Mouse (Mus musculus) MEL (cell line): ENCODE measurements at regions not wholly inside any gene's neighbourhood (a gene's known extent, or its start where the extent isn't known, plus 50 kb on each side); places are given as distances from the start of the nearest gene placed in this dataset.
A peak's percentile ranks its signal among the peaks of the same experiment; 100 is the strongest.

Source experiments
- DNase-seq: peaks from one replicate; pipeline ENCODE4 v3.0.0; 2011; ENCODE audit warnings: low read depth, low spot score
- H3K27ac ChIP-seq: 2 replicates; pipeline ENCODE4 v1.5.1; 2012; ENCODE audit warnings: low read depth, mild to moderate bottlenecking, control low read depth, low read length, moderate library complexity; ENCODE audit not compliant: control insufficient read depth
- H3K27me3 ChIP-seq, 2 experiments: fragments of 150-350 bp in 1 of 2; sonication (generic) in 1 of 2; 2 replicates each; pipeline ENCODE4 v1.6.1; 2012; ENCODE audit warnings: low read length in 2 of 2, mild to moderate bottlenecking in 2 of 2, improper control_type of control experiment in 1 of 2, moderate library complexity in 1 of 2; ENCODE audit not compliant: insufficient read depth in 2 of 2, control insufficient read depth in 1 of 2
- H3K36me3 ChIP-seq, 2 experiments: 2 replicates each; pipeline ENCODE4 v1.6.1; 2012 to 2014; ENCODE audit warnings: low read length in 2 of 2, improper control_type of control experiment in 1 of 2, inconsistent platforms in 1 of 2, mild to moderate bottlenecking in 1 of 2; ENCODE audit not compliant: insufficient read depth in 2 of 2, control insufficient read depth in 1 of 2
- H3K4me1 ChIP-seq, 2 experiments: fragments of 150-350 bp in 1 of 2; sonication (generic) in 1 of 2; 2 replicates each; pipeline ENCODE4 v1.6.1; 2012; ENCODE audit warnings: low read length in 2 of 2, improper control_type of control experiment in 1 of 2, mild to moderate bottlenecking in 1 of 2; ENCODE audit not compliant: insufficient read depth in 2 of 2, control insufficient read depth in 1 of 2
- H3K4me3 ChIP-seq, 2 experiments: fragments of 150-350 bp in 1 of 2; sonication (generic) in 1 of 2; 2 replicates each; pipeline ENCODE4 v1.5.1; 2012; ENCODE audit warnings: low read depth in 2 of 2, low read length in 2 of 2, mild to moderate bottlenecking in 2 of 2, moderate library complexity in 2 of 2, control low read depth in 1 of 2, improper control_type of control experiment in 1 of 2; ENCODE audit not compliant: control insufficient read depth in 1 of 2, insufficient read depth in 1 of 2
- H3K79me2 ChIP-seq: 2 replicates; pipeline ENCODE4 v1.6.1; 2012; ENCODE audit warnings: mild to moderate bottlenecking, low read length, moderate library complexity; ENCODE audit not compliant: control insufficient read depth, poor library complexity, insufficient read depth
- H3K9ac ChIP-seq: 2 replicates; pipeline ENCODE4 v1.6.1; 2012; ENCODE audit warnings: low read depth, mild to moderate bottlenecking, control low read depth, low read length, moderate library complexity; ENCODE audit not compliant: control insufficient read depth, poor library complexity, severe bottlenecking
- H3K9me3 ChIP-seq: fragments of 150-350 bp; sonication (generic); replicated peaks from 2 replicates; pipeline ENCODE4 v1.6.1; 2012; ENCODE audit warnings: mild to moderate bottlenecking, low read length, improper control_type of control experiment, moderate library complexity; ENCODE audit not compliant: insufficient read depth
- BHLHE40 ChIP-seq: IDR thresholded peaks from 2 replicates; pipeline ENCODE4 v1.6.1; 2012; ENCODE audit warnings: low read depth, mild to moderate bottlenecking, inconsistent platforms, low read length, improper control_type of control experiment, borderline replicate concordance
- CHD2 ChIP-seq: IDR thresholded peaks from 2 replicates; pipeline ENCODE4 v1.6.1; 2011; ENCODE audit warnings: low read length, improper control_type of control experiment
- EP300 ChIP-seq, 2 experiments: IDR thresholded peaks; 2 replicates each; pipeline ENCODE4 v1.6.1; 2011; ENCODE audit warnings: improper control_type of control experiment in 2 of 2, low read length in 2 of 2, low read depth in 1 of 2, mild to moderate bottlenecking in 1 of 2
- ETS1 ChIP-seq: IDR thresholded peaks from 2 replicates; pipeline ENCODE4 v1.6.1; 2012; ENCODE audit warnings: low read depth, mild to moderate bottlenecking, inconsistent platforms, low read length, improper control_type of control experiment, moderate library complexity
- GATA1 ChIP-seq: IDR thresholded peaks from 2 replicates; pipeline ENCODE4 v1.6.1; 2011; ENCODE audit warnings: low read depth, low read length, improper control_type of control experiment
- JUND ChIP-seq: IDR thresholded peaks from 2 replicates; pipeline ENCODE4 v1.6.1; 2011; ENCODE audit warnings: low read depth, mild to moderate bottlenecking, improper control_type of control experiment, low read length
- MAFK ChIP-seq: IDR thresholded peaks from 2 replicates; pipeline ENCODE4 v1.6.1; 2011; ENCODE audit warnings: low read depth, mild to moderate bottlenecking, low read length, improper control_type of control experiment, borderline replicate concordance
- MAX ChIP-seq: IDR thresholded peaks from 2 replicates; pipeline ENCODE4 v1.6.1; 2011; ENCODE audit warnings: low read length, improper control_type of control experiment
- MAZ ChIP-seq: IDR thresholded peaks from 2 replicates; pipeline ENCODE4 v1.6.1; 2012; ENCODE audit warnings: low read depth, mild to moderate bottlenecking, inconsistent platforms, low read length, improper control_type of control experiment
- TBP ChIP-seq: IDR thresholded peaks from 2 replicates; pipeline ENCODE4 v1.8.0; 2011; ENCODE audit warnings: low read depth, low read length, improper control_type of control experiment
- TCF12 ChIP-seq: IDR thresholded peaks from 2 replicates; pipeline ENCODE4 v1.6.1; 2014; ENCODE audit warnings: low read depth, mild to moderate bottlenecking, inconsistent platforms, low read length, improper control_type of control experiment, moderate library complexity
- UBTF ChIP-seq: IDR thresholded peaks from 2 replicates; pipeline ENCODE4 v1.6.1; 2012; ENCODE audit warnings: low read depth, mild to moderate bottlenecking, inconsistent platforms, low read length, improper control_type of control experiment, moderate library complexity, borderline replicate concordance; ENCODE audit not compliant: insufficient read depth
- USF2 ChIP-seq, 2 experiments: IDR thresholded peaks; 2 replicates each; pipeline ENCODE4 v1.6.1; 2011 to 2012; ENCODE audit warnings: improper control_type of control experiment in 2 of 2, low read length in 2 of 2, borderline replicate concordance in 1 of 2, inconsistent platforms in 1 of 2, low read depth in 1 of 2, mild to moderate bottlenecking in 1 of 2; ENCODE audit not compliant: insufficient read depth in 1 of 2
- ZC3H11A ChIP-seq: IDR thresholded peaks from 2 replicates; pipeline ENCODE4 v1.6.1; 2012; ENCODE audit warnings: low read depth, mild to moderate bottlenecking, inconsistent platforms, low read length, improper control_type of control experiment
- ZKSCAN1 ChIP-seq: IDR thresholded peaks from 2 replicates; pipeline ENCODE4 v1.6.1; 2012; ENCODE audit warnings: low read depth, mild to moderate bottlenecking, inconsistent platforms, low read length, improper control_type of control experiment, moderate library complexity
- ZNF384 ChIP-seq: IDR thresholded peaks from 2 replicates; pipeline ENCODE4 v1.6.1; 2012; ENCODE audit warnings: low read depth, mild to moderate bottlenecking, inconsistent platforms, low read length, improper control_type of control experiment

DNA sequence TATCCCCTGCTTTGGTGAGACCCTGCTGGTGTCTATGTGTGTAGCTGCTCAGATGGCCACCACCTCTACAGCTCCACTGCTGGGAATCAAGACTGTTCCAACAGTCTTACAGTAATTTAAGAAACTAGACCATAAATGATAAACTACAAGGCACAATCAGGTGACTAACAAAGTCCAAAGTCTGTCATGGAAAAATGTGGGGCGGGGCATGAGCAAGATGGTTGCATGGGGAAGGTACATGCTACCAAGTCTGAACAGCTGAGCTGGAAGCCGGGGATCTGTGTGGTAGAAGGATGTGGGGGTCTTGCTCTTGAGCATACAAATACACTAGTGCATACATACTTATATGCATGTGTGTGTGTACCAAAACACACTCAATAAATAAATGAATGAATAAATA lies 278.8 kb upstream of the Sox2 start:
- Histone ChIP-seq H3K9me3 (no peaks in the 10 kb centered on the region), H3K27me3 (peaks cover 0 to 1% of the 10 kb centered on the region in 2 experiments; a peak in 2 of 4 replicates), H3K79me2 (no peaks in the 10 kb centered on the region), H3K36me3 (no peaks in the 10 kb centered on the region), H3K9ac (no peak overlapping the region), H3K27ac (no peak overlapping the region), H3K4me3 (no peak overlapping the region), H3K4me1 (no peaks in the 10 kb centered on the region)
- TF ChIP-seq ZNF384 (no peak), UBTF (no peak), CHD2 (no peak), JUND (no peak), USF2 (IDR thresholded peaks at IDR 0.05; ENCODE audit: borderline replicate concordance in 1 of 2, insufficient read depth in 1 of 2, low read depth in 1 of 2, low read length in 2 of 2) (no peak)
- no peak for DNase-seq

GRCm38 (mm10) chr3:34338100-34338499 lies 257.0 kb upstream of the Dnajc19 start:
- Histone ChIP-seq H3K27me3 (no peaks in the 10 kb centered on the region; a peak in 1 of 4 replicates), H3K9ac (no peak overlapping the region), H3K36me3 (no peaks in the 10 kb centered on the region), H3K9me3 (no peaks in the 10 kb centered on the region), H3K4me3 (no peak overlapping the region), H3K4me1 (no peaks in the 10 kb centered on the region), H3K79me2 (no peaks in the 10 kb centered on the region), H3K27ac (no peak overlapping the region)
- peak; percentile 24 for DNase-seq
- TF ChIP-seq ZNF384 (peak; percentile 87), MAFK (no peak), BHLHE40 (peak; percentile 52; the same call in 1 of the 2 replicates), EP300 (IDR thresholded peaks at IDR 0.05; ENCODE audit: low read depth in 1 of 2, low read length in 2 of 2) (peak; percentile 35 to 72; a peak in 1 of 4 replicates), ETS1 (peak; percentile 76), MAX (no peak), GATA1 (peak; percentile 65), TCF12 (peak; percentile 84; the same call in 1 of the 2 replicates)

DNA sequence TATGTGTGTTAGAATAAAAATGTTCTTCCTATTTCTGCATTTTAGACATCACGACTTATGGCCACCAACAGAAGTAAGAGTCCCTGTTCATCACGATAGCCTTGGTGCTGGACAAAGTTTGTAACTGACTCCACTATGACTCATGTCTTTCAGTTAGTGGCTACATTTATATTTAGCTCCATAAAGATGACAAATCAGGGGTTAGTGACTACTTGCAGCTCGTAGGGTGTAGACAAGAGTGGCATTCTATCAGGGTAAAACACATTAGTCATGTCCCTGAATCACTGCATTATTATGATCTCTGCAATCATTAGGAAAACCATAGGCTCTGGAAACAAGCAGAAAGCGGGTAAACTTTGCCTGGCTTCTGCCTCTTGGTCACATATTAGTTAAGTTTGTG lies 252.4 kb upstream of the Dnajc19 start:
- no peak for DNase-seq
- Histone ChIP-seq H3K4me3 (no peak overlapping the region), H3K36me3 (no peaks in the 10 kb centered on the region), H3K9ac (no peak overlapping the region), H3K9me3 (no peaks in the 10 kb centered on the region), H3K27ac (no peak overlapping the region), H3K27me3 (no peaks in the 10 kb centered on the region; a peak in 1 of 4 replicates), H3K4me1 (no peaks in the 10 kb centered on the region), H3K79me2 (no peaks in the 10 kb centered on the region)
- TF ChIP-seq MAZ (no peak), ZKSCAN1 (no peak), TBP (no peak), JUND (no peak), ZC3H11A (no peak), USF2 (IDR thresholded peaks at IDR 0.05; ENCODE audit: borderline replicate concordance in 1 of 2, insufficient read depth in 1 of 2, low read depth in 1 of 2, low read length in 2 of 2) (no peak)
